Mouse (Mus musculus) embryonic facial prominence, embryonic 15.5 days (tissue): ENCODE results near the gene Sry. TPM values are rescaled to one million over a fixed set of nuclear protein-coding genes. Genes with fewer than 3 reads are reported as not detected.

Source experiments
- ATAC-seq: fragments of 200-750 bp; cut with Nextera tagmentation; 2 replicates; pipeline ENCODE4 v1.8.0; 2017; ENCODE audit warnings: low read depth, moderate TSS enrichment; ENCODE audit not compliant: insufficient number of reproducible peaks, low FRiP score, low TSS enrichment
- H3K27ac ChIP-seq: fragments of 300-500 bp; sonication (generic); replicated peaks from 2 replicates; pipeline ENCODE4 v1.5.1; 2015; ENCODE audit warnings: mild to moderate bottlenecking, inconsistent platforms
- H3K27me3 ChIP-seq: fragments of 300-500 bp; sonication (generic); 2 replicates; pipeline ENCODE4 v1.6.1; 2015; ENCODE audit warnings: inconsistent platforms
- H3K36me3 ChIP-seq: fragments of 300-500 bp; sonication (generic); 2 replicates; pipeline ENCODE4 v1.6.1; 2015; ENCODE audit warnings: mild to moderate bottlenecking, inconsistent platforms
- H3K4me1 ChIP-seq: fragments of 300-500 bp; sonication (generic); 2 replicates; pipeline ENCODE4 v1.6.1; 2015; ENCODE audit warnings: inconsistent platforms
- H3K4me2 ChIP-seq: fragments of 300-500 bp; sonication (generic); replicated peaks from 2 replicates; pipeline ENCODE4 v1.6.1; 2015; ENCODE audit warnings: mild to moderate bottlenecking, inconsistent platforms
- H3K4me3 ChIP-seq: fragments of 300-500 bp; sonication (generic); replicated peaks from 2 replicates; pipeline ENCODE4 v1.5.1; 2015; ENCODE audit warnings: mild to moderate bottlenecking, inconsistent platforms
- H3K9ac ChIP-seq: fragments of 300-500 bp; sonication (generic); 2 replicates; pipeline ENCODE4 v1.6.1; 2015; ENCODE audit warnings: inconsistent platforms
- H3K9me3 ChIP-seq: fragments of 300-500 bp; sonication (generic); replicated peaks from 2 replicates; pipeline ENCODE4 v1.6.1; 2016; ENCODE audit warnings: inconsistent platforms
- WGBS: fragments of 180-500 bp; shearing (Covaris S2); methylation state at CpG from one replicate; pipeline ENCODE4 v1.1.7; 2015; 5-methylcytosine and 5-hydroxymethylcytosine counted together
- polyA plus RNA-seq: library from polyadenylated mRNA; unstranded; fragments of >200 nt; fragmentation: Nextera tagmentation; extraction: Ambion mirVana; gene quantifications from 2 replicates; pipeline ENCODE4 v1.2.1, GENCODE M21; 2015

Gene Sry
- not detected in 2 replicates for polyA plus RNA-seq

DNA sequence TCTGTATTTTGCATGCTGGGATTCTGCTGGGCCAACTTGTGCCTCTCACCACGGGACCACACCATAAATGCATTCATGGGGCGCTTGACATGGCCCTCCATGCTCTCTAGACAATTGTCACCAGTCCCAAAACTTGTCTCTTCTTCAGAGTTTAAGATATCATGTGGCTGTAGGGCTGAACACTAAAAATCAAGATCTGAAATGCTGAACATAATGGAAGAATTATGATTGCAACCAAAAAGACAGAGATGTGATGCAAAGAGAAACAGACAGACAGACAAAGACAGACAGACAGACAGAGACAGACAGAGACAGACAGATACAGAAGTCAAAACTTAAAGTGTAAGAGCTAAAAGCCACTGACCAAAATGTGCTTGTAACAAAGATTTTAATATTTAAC lies at the start of gene Sry:
Sry (minus strand) TSS at position 101 of the 400 bp plus-strand sequence.
- no peak within 1 kb of the TSS for H3K27ac ChIP-seq
- no peak within 1 kb of the TSS for H3K9ac ChIP-seq
- H3K27me3 ChIP-seq, result no peaks in the 10 kb centered on the region
- ATAC-seq, result no peak
- no peaks in the 10 kb centered on the region for H3K9me3 ChIP-seq
- no peaks in the 10 kb centered on the region for H3K36me3 ChIP-seq
- no peak within 1 kb of the TSS for H3K4me2 ChIP-seq
- 44% methylated on average over 2 of the region's 2 CpGs for WGBS
- no peaks in the 10 kb centered on the region for H3K4me1 ChIP-seq
- no peak within 1 kb of the TSS for H3K4me3 ChIP-seq

Other genes with a start within 250 kb of the Sry start
- not detected in 2 replicates for gene H2al2c, start 64.6 kb downstream of the Sry start, polyA plus RNA-seq
- not detected in 2 replicates for gene H2al2b, start 57.0 kb upstream of the Sry start, polyA plus RNA-seq
- gene Gm4064, start 132.5 kb upstream of the Sry start, polyA plus RNA-seq, result not detected in 2 replicates
- gene Rbmy, start 167.0 kb upstream of the Sry start, polyA plus RNA-seq, result 0.19 TPM in 1 of 2 replicates, not detected in the other
- not detected in 2 replicates for gene Gm10256, start 167.0 kb upstream of the Sry start, polyA plus RNA-seq
- gene Gm10352, start 237.3 kb upstream of the Sry start, polyA plus RNA-seq, result not detected in 2 replicates